Mouse (Mus musculus): ENCODE measurements at regions not wholly inside any gene's neighbourhood (a gene's known extent, or its start where the extent isn't known, plus 50 kb on each side); places are given as distances from the start of the nearest gene placed in this dataset.

- TF ChIP-seq POLR2A (IDR thresholded peaks at IDR 0.05; ENCODE audit: low read depth, low read length) (no peak), CTCF (conservative IDR thresholded peaks at IDR 0.05; ENCODE audit: insufficient read depth, insufficient read length, low read depth, low read length) (no peak)
Observed at GRCm38 (mm10) chrX:11800400-11800941, 359.7 kb downstream of the Bcor start.
